Mouse (Mus musculus) cortical plate, adult 2 months (tissue): ENCODE measurements at regions not wholly inside any gene's neighbourhood (a gene's known extent, or its start where the extent isn't known, plus 50 kb on each side); places are given as distances from the start of the nearest gene placed in this dataset.

Source experiments
- CTCF ChIP-seq: fragments of 200-500 bp; IDR thresholded peaks from 2 replicates; pipeline ENCODE4 v1.5.1; 2011; ENCODE audit warnings: mild to moderate bottlenecking, control low read depth, low read length; ENCODE audit not compliant: insufficient read depth; ENCODE audit errors: extremely low read depth
- POLR2A ChIP-seq: fragments of 200-500 bp; IDR thresholded peaks from 2 replicates; pipeline ENCODE4 v1.6.1; 2011; ENCODE audit warnings: mild to moderate bottlenecking, low read length, control low read depth; ENCODE audit not compliant: insufficient read depth; ENCODE audit errors: extremely low read depth

GRCm38 (mm10) chr8:26884350-26884749 lies 92.8 kb upstream of the Zfp703 start:
- TF ChIP-seq POLR2A: no peak
- no peak for TF ChIP-seq CTCF
